Mouse (Mus musculus) thymus, postnatal 10 days (tissue): ENCODE measurements around the gene Itga5.
A peak's percentile ranks its signal among the peaks of the same experiment; 100 is the strongest.

Source experiments
- DNase-seq, 2 experiments: peaks; one replicate each; pipeline ENCODE4 v3.0.0; 2021; ENCODE audit warnings: low spot score in 2 of 2

The Itga5 gene

GRCm38 (mm10) chr15:103339961-103340337, 26.6 kb downstream of the Itga5 start, which contains the start of gene Zfp385a:
TSS of gene Zfp385a (minus strand) at chr15:103340093.
- DNase-seq = peak; percentile 78 to 90

DNA sequence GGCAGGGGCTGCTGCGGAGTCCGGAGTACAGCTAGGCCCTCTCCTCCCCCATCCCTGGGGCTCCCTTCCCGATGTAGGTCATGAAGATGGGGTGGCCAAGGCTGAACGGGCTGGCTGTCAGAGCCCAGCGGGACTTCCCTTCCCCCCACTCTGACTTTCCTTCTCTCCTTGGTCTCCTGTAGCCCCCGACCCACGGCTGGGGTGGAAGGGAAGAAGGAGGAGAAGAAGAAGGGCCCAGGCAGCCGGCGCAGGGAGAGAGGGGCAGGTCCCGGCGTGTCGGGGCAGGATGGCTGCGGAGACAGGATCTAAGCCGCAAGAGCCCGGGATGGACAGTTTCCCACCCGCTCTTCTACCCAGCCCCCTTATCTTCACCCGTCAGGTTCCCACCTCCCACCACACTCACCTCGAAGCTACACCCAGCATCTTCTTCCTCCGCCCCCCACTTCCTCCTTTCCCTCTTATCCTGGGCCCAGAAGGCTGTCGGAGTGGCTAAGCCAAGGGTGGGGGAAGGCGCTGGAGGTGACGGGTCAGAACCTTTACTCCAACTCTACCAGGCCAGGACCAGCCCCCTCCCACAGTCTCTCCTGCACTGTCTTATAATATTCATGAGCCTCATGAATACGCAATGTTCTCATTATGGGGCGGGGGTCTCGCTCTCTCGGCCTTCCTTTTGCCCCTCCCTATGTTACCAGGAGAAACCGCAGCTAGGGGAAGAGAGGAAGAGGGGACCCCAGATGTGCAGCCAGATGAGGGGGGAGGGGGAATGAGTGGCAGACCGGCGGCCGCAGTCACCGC, 27.2 kb downstream of the Itga5 start:
- DNase-seq = peak; percentile 22 to 29

DNA sequence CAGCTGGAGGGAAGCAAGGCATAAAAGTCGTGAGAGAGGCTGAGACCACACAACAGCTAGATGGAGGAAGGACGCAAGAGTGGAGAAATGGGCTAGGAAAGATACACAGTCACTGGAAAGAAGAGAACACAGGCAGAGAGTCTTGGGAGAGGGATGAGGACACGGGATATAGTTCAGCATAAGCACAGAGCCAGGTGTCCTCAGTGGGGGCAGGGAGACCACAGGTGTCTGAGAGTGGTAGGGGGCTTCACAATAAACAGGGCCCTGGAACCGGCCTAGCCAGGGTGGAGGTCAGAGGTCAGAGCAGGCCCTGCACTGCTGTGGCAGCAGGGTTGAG, 27.8 kb downstream of the Itga5 start:
- DNase-seq = no peak

- no peak for DNase-seq
These were observed 29.4 kb downstream of the Itga5 start for GRCm38 (mm10) chr15:103336996-103337667.

GRCm38 (mm10) chr15:103335488-103336235, 30.9 kb downstream of the Itga5 start:
- no peak for DNase-seq

GRCm38 (mm10) chr15:103335040-103335439, 31.5 kb downstream of the Itga5 start:
- DNase-seq = no peak

DNA sequence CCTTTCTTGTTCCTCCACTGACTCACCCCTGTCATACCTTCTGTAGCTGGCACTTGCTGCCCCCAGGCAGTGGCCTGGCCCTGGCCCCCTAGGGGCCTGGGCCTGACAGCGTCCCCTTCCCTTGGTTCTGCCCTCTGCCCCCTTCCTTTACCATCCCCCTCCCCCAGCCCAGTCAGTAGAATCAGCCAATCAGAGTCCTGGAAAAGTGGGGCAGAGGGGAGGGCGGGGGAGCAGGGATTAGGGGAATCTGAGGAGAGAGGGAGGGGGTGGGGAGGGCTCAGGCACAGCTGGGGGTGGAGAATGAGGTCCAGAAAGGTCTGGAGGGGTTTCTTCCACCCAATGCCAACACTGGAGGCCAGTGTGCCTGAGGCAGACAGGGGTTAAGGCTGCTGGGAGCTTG, 32.4 kb downstream of the Itga5 start:
- DNase-seq = no peak

GRCm38 (mm10) chr15:103333738-103334137, 32.8 kb downstream of the Itga5 start:
- no peak for DNase-seq

DNA sequence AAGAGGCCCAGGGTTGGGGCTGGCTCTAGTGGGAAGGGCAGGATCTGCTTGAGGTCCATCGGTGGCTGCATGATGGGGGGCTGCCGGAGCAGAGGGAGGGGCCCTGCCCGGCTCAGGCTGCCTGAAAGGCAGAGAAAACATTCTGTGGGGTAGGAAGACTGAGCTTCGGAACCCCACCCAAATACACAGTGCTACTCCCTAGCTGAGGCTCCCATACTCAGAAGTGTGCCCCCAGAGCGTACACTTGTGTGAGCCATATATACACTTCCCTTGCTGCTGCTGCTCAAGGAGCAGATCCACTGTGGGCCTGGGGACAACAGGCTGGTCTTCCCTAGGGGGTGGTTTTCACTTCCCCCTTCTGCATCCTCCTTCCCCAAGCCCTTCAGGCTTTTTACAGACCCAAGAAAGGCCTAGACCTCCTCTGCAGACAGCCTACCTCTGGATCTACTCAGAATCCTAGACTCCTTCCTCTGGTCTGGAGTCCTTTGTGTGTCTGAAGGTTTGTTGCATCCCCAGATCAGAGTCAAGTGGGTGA, 33.4 kb downstream of the Itga5 start:
- no peak for DNase-seq

DNA sequence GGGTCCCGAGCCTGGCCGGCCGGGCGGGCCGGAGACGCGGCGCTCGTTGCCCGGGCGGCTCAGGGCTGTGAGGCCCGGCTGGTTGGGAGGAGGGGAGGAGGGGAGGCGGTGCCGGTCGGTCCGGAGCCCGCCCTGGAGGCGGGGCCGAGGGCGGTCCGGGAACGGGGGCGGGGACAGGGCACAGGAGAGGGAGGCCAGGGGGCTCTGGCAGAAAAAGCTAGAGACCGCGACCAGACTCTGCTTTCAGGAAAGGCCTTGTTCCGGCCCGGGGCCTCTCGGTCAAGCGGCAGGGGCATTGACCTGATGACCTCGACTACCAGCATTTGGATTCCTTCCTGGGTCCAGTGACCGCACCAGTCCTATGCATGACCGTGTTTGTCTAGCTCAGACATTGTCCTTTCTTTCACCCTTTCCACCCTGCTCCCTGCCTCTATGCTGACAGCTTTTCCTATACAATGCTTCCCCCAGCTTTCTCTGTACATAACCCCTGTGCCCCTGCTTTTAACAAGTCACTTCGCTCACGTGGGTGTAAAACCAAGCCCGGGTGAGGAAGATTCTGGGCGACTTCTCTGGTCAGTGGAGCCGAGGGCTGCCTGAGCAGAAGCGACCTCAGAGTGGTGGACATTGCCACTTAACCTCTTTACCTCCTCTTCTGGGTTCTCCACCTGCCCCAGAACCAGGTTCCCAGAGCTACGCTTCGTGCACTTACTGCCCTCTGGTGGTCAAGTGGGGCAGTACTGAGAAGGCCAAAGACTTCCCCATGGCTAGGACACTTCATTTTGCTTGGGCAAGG, 42.9 kb downstream of the Itga5 start:
- peak; percentile 69 to 81 for DNase-seq

GRCm38 (mm10) chr15:103323070-103323454, 43.5 kb downstream of the Itga5 start:
- DNase-seq = no peak

GRCm38 (mm10) chr15:103322396-103322795, 44.2 kb downstream of the Itga5 start:
- DNase-seq = no peak

- no peak for DNase-seq
These were observed 45.5 kb downstream of the Itga5 start for GRCm38 (mm10) chr15:103321076-103321475.

- DNase-seq = no peak
These were observed 48.3 kb downstream of the Itga5 start for GRCm38 (mm10) chr15:103318201-103318816.

GRCm38 (mm10) chr15:103317731-103318130, 48.8 kb downstream of the Itga5 start:
- no peak for DNase-seq

GRCm38 (mm10) chr15:103317120-103317519, 49.4 kb downstream of the Itga5 start:
- no peak for DNase-seq

DNA sequence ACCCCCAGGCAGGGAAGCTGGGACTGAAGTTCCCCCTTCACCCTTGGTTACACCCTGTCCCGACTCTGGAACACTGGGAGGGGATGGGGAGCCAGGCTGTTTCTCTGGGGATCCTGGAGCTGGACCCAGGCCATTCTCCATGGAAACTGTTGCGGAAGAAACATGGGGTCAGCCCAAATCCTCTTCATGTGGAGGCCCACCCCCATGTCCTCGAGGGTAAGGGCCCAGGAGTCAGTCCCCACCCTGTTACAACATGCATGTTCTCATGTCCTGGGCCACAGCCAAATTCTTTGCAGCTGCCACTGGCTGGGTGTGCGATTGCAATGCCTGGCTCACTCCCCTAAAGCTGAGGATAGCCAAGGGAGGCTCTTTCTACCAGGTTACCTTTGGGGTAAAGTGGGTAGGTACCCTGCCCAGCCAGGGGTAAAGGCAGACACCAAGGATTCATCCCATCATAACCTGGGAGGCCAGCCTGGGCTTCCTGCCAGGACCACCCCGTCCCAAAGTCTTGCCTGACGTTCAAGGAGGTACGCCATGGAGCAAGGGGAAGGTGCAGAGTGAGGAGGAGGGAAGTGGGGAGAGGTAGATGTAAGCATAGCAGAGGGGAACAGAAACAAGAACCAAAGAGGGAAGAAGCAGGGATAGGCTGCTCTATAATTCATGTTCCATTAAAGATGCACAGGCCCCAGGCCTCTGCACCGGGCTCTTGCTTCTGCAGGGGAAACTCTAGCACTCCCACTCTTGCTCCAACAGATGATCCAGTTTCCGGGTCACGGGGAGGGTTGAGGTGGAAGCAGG, 50.4 kb downstream of the Itga5 start:
- no peak for DNase-seq

- DNase-seq = no peak
These were observed 51.5 kb downstream of the Itga5 start for GRCm38 (mm10) chr15:103315011-103315502.

GRCm38 (mm10) chr15:103314181-103314580, 52.4 kb downstream of the Itga5 start:
- no peak for DNase-seq

- DNase-seq = peak in 1 of 2 experiments; percentile 66
These were observed 53.0 kb downstream of the Itga5 start for GRCm38 (mm10) chr15:103313495-103314095.
